Mouse (Mus musculus): ENCODE measurements around the gene Dnm2. TPM values are rescaled to one million over a fixed set of nuclear protein-coding genes. Genes with fewer than 3 reads are reported as not detected.
A peak's percentile ranks its signal among the peaks of the same experiment; 100 is the strongest.

The Dnm2 gene
- polyA plus RNA-seq, 1 experiment from 2014 or later: 53.1 TPM

DNA sequence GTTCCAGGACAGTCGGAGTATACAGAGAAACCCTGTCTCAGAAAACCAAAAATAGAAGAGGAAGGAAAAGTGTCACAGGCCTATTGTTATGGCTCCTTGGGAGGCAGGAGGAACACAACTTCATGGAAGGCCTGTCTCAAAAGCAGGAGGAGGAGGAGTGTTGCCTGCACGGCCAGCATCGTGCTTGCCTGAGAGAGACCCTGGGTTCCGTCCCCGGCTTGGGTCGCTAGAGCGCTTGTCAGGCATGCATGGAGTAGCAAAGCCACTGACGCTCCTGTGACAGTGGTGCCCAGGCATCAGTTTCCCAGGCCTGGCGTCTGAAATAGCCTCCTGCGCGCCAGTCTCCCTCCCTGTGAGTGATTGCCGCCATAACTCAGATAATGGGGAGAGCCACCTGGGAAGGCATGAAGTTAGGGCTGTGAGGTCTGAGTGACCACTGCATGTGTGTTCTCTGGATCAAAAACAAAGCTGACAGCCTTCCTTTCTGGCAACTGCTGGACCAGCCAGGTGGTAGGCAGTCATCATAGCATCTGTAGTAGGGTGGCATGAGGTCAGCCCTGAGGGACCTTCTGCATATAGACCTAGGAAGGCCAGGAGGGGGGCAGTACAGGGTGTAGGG lies 73.7 kb downstream of the Dnm2 start:
- Histone ChIP-seq H3K4me2 (ENCODE audit: low read depth, low read length) (no peak overlapping the region), H3K9me3 (ENCODE audit: control insufficient read depth, low read length) (no peaks in the 10 kb centered on the region), H3K9ac (replicated peaks; ENCODE audit: low read depth, low read length) (no peak overlapping the region), H3K36me3 (ENCODE audit: control insufficient read depth, insufficient read depth, low read length) (0 out of 2 replicates have a peak, but pooled peaks cover 3% of the 10 kb centered on the region), H3K4me3 (ENCODE audit: low read depth, low read length) (no peak overlapping the region), H3K4me1 (ENCODE audit: control insufficient read depth, insufficient read depth, low read length) (no peaks in the 10 kb centered on the region), H3K27ac (ENCODE audit: low read depth, low read length) (no peak overlapping the region), H3K27me3 (ENCODE audit: control insufficient read depth, insufficient read depth, low read length) (no peaks in the 10 kb centered on the region)
- ATAC-seq (ENCODE audit: low read depth): no peak
- WGBS: 85% methylated on average over 12 of the region's 12 CpGs

DNA sequence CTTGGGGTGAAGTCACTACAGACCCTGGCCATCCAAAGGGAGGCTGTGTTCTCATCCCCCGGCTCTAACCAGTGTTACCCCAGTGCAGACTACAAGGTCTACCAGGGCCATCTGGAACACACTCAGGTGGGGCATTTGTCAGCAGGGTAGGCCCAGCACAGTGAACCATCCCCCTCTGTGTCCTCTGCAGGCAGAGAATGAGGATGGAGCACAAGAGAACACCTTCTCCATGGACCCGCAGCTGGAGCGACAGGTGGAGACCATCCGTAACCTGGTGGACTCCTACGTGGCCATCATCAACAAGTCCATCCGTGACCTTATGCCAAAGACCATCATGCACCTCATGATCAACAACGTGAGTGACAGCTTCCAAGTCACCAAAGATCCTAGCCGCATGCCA lies 78.6 kb downstream of the Dnm2 start:
- Histone ChIP-seq H3K4me3 (ENCODE audit: low read depth, low read length) (no peak overlapping the region), H3K9me3 (ENCODE audit: control insufficient read depth, low read length) (no peaks in the 10 kb centered on the region), H3K4me1 (ENCODE audit: control insufficient read depth, insufficient read depth, low read length) (no peaks in the 10 kb centered on the region), H3K27me3 (ENCODE audit: control insufficient read depth, insufficient read depth, low read length) (no peaks in the 10 kb centered on the region), H3K4me2 (ENCODE audit: low read depth, low read length) (no peak overlapping the region), H3K27ac (ENCODE audit: low read depth, low read length) (no peak overlapping the region), H3K36me3 (ENCODE audit: control insufficient read depth, insufficient read depth, low read length) (peaks cover 29% of the 10 kb centered on the region), H3K9ac (replicated peaks; ENCODE audit: low read depth, low read length) (no peak overlapping the region)
- no peak for ATAC-seq (ENCODE audit: low read depth)
- WGBS: 96% methylated on average over 8 of the region's 8 CpGs

DNA sequence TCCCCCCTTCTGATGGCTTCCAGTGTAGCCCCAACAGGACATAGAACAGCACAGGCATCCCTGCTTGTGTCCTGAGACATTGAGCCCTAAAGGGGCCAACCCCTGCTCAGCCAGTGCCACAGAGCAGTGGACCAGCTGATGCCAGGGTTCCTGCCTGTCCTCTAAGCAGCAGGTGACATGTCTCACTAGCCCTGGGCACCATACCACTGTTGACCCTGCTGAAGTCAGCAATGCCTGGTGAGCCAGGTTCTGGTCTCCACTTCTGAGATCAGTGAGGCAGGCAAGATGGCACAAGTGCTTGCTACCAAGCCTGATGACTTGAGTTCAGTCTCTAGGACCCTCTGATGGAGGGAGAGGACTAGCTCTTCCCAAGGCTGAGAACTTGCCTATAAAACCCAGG lies 81.1 kb downstream of the Dnm2 start:
- H3K9me3 ChIP-seq (ENCODE audit: control insufficient read depth, low read length): no peaks in the 10 kb centered on the region
- H3K4me1 ChIP-seq (ENCODE audit: control insufficient read depth, insufficient read depth, low read length): peaks cover 9% of the 10 kb centered on the region
- H3K4me2 ChIP-seq (ENCODE audit: low read depth, low read length): no peak overlapping the region
- H3K4me3 ChIP-seq (ENCODE audit: low read depth, low read length): no peak overlapping the region
- no peak for ATAC-seq (ENCODE audit: low read depth)
- H3K27ac ChIP-seq (ENCODE audit: low read depth, low read length): no peak overlapping the region
- peaks cover 33% of the 10 kb centered on the region for H3K36me3 ChIP-seq (ENCODE audit: control insufficient read depth, insufficient read depth, low read length)
- H3K27me3 ChIP-seq (ENCODE audit: control insufficient read depth, insufficient read depth, low read length): no peaks in the 10 kb centered on the region
- H3K9ac ChIP-seq (replicated peaks; ENCODE audit: low read depth, low read length): no peak overlapping the region

DNA sequence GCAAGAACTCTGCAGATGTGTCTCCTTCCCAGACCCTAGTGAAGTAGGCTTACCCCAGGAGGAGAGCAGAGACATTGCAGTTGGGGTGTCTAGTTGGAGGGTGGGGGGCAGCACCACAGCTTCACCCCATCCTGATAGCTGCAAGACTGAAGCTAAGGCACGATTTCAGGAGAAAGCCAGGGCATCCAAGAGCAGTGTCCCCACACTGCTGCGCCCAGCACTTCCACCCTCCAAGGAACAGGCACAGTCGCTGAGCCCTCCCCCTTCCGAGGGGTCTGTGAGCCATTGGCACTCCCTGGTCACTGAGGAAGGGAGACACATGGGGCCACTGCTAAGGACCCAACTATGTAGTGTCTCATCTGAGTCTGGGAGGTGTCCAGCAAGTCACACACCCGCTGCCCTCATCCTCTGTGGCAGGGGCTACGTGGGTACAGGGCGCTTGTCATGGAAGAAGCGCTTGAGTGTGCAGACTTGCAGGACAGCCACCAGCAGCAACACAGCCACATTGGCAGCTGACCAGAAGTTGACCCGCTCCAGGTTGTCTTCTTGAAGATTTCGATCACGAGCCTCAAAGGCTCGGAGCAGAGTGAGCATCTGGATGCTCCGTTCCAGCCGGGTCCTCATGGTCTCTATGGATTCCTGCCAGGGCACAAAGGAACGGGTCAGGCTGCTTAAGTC lies 83.2 kb downstream of the Dnm2 start:
- H3K27me3 ChIP-seq (ENCODE audit: control insufficient read depth, insufficient read depth, low read length): no peaks in the 10 kb centered on the region
- no peak overlapping the region for H3K4me3 ChIP-seq (ENCODE audit: low read depth, low read length)
- H3K27ac ChIP-seq (ENCODE audit: low read depth, low read length): no peak overlapping the region
- peaks cover 14% of the 10 kb centered on the region for H3K4me1 ChIP-seq (ENCODE audit: control insufficient read depth, insufficient read depth, low read length)
- H3K36me3 ChIP-seq (ENCODE audit: control insufficient read depth, insufficient read depth, low read length): peaks cover 33% of the 10 kb centered on the region
- no peak overlapping the region for H3K9ac ChIP-seq (replicated peaks; ENCODE audit: low read depth, low read length)
- ATAC-seq (ENCODE audit: low read depth): no peak
- no peak overlapping the region for H3K4me2 ChIP-seq (ENCODE audit: low read depth, low read length)
- no peaks in the 10 kb centered on the region for H3K9me3 ChIP-seq (ENCODE audit: control insufficient read depth, low read length)
- 85% methylated on average over 15 of the region's 15 CpGs for WGBS

DNA sequence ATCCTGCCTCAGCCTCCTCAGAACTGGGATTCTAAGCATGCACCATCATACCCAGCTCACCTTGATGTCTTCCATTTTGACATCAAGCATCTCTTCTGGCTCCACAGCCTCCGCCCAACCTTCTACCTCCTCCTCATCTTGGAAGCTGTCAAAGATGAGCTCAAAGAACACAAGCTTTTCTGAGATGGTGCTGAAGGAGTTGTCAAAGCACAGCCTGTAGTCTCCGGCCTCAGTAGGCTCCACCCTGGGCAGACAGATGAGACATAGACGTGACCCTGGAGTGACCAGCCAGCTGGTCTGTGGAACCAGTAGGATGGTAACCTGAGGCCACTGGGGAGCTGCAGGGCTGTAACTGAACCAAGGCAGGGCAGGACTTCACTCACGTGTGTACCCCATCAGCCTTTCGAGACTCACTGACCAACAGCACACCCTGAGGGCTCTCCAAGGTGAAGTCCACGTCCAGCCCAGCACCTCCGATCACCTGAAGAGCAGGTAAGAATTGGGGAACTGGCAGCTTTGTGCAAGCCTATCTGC lies 84.2 kb downstream of the Dnm2 start:
- Histone ChIP-seq H3K9me3 (ENCODE audit: control insufficient read depth, low read length) (no peaks in the 10 kb centered on the region), H3K27ac (ENCODE audit: low read depth, low read length) (no peak overlapping the region), H3K4me3 (ENCODE audit: low read depth, low read length) (peak overlapping the region; percentile 60), H3K36me3 (ENCODE audit: control insufficient read depth, insufficient read depth, low read length) (peaks cover 33% of the 10 kb centered on the region), H3K27me3 (ENCODE audit: control insufficient read depth, insufficient read depth, low read length) (no peaks in the 10 kb centered on the region), H3K9ac (replicated peaks; ENCODE audit: low read depth, low read length) (peak overlapping the region; percentile 71; the same call in 1 of the 2 replicates), H3K4me1 (ENCODE audit: control insufficient read depth, insufficient read depth, low read length) (peaks cover 14% of the 10 kb centered on the region), H3K4me2 (ENCODE audit: low read depth, low read length) (peak overlapping the region; percentile 66)
- WGBS: 83% methylated on average over 7 of the region's 7 CpGs
- no peak for ATAC-seq (ENCODE audit: low read depth)

DNA sequence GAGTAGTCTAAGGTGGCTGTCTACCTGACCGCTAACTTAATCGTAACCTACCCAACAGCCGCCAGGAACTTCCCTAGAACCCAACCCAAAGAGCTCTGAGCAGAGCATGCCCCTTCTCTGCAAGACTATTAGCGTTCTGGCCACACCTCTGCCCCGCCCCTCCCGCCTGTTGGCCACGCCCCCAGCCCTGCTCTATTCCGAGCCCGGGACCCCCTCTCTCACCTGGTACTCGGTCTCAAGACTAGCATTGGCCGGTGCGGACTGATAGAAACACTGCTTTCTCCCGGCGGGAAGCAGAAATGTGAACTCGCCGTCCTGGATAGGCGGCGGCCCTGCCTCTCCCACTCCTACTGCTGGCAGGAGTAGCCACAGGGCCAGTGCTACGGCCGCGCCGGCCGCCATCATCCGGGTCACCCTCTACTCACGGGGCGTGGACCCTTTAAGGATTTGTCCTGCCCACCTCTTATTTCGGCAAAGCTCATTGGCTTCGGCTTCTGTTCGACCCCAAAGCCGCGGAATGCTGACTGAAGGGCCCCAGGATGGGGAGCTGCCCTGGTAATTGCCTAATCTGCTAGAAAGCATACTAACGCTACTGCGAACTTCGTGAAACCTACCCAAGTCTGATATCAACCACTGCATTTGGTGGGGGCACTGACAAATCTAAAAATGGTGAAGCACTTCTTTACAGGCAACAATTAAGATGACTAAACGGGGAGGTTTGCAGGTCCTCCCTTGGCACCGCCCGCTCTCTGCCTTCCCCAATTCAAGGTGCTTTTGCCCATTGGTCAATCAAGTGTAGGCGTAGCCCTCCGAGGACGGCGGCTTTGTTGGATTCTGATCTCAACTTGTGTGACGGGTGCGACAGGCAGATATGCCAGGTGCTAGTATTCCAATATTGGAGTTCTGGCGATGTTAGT lies 85.3 kb downstream of the Dnm2 start, which contains the start of gene Tmed1:
TSS of gene Tmed1 (minus strand) at position 481 of the 917 bp plus-strand sequence.
- Histone ChIP-seq H3K27ac (ENCODE audit: low read depth, low read length) (peak within 1 kb of the TSS; percentile 91), H3K9ac (replicated peaks; ENCODE audit: low read depth, low read length) (peak within 1 kb of the TSS; percentile 71), H3K27me3 (ENCODE audit: control insufficient read depth, insufficient read depth, low read length) (no peaks in the 10 kb centered on the region), H3K4me3 (ENCODE audit: low read depth, low read length) (peak within 1 kb of the TSS; percentile 60), H3K9me3 (ENCODE audit: control insufficient read depth, low read length) (no peaks in the 10 kb centered on the region), H3K4me2 (ENCODE audit: low read depth, low read length) (peak within 1 kb of the TSS; percentile 66), H3K4me1 (ENCODE audit: control insufficient read depth, insufficient read depth, low read length) (peaks cover 14% of the 10 kb centered on the region), H3K36me3 (ENCODE audit: control insufficient read depth, insufficient read depth, low read length) (peaks cover 25% of the 10 kb centered on the region)
- under 1% methylated on average over 44 of the region's 44 CpGs for WGBS
- peak; percentile 95 for ATAC-seq (ENCODE audit: low read depth)

DNA sequence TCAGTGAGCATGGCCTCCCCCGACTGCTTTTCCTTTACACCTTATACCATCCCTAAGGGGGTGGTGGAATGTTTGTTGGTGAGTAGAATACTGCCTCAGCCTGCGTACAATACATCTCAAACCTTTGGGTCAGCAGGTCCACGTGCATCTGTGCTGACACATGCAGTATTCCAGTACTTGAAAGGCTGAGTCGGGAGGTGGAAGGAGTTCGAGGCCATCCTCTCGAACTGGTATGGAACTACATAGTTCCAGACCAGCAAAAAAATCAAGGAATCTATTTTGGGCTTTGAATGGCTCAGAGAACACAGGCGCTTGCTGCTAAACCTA lies 85.9 kb downstream of the Dnm2 start:
- H3K27me3 ChIP-seq (ENCODE audit: control insufficient read depth, insufficient read depth, low read length): no peaks in the 10 kb centered on the region
- 4% methylated on average over 7 of the region's 7 CpGs for WGBS
- peak; percentile 29 for ATAC-seq (ENCODE audit: low read depth)

DNA sequence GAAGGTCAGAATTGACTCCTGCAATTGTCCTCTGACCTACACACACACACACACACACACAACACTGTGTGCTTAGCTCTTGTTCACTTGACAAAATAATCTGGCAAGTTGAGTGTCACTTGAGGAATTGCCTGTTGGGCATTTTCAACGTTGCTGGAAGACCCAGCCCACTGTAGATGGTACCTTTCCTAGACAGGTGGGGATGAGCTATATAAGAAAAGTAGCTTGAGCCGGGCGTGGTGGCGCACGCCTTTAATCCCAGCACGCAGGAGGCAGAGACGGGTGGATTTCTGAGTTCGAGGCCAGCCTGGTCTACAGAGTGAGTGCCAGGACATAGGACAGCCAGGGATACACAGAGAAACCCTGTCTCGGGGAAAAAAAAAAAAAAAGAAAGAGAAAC lies 86.3 kb downstream of the Dnm2 start:
- Histone ChIP-seq H3K9me3 (ENCODE audit: control insufficient read depth, low read length) (no peaks in the 10 kb centered on the region), H3K9ac (replicated peaks; ENCODE audit: low read depth, low read length) (peak overlapping the region; percentile 71), H3K27me3 (ENCODE audit: control insufficient read depth, insufficient read depth, low read length) (no peaks in the 10 kb centered on the region), H3K4me3 (ENCODE audit: low read depth, low read length) (peak overlapping the region; percentile 60), H3K4me2 (ENCODE audit: low read depth, low read length) (peak overlapping the region; percentile 66), H3K4me1 (ENCODE audit: control insufficient read depth, insufficient read depth, low read length) (peaks cover 14% of the 10 kb centered on the region), H3K27ac (ENCODE audit: low read depth, low read length) (peak overlapping the region; percentile 91), H3K36me3 (ENCODE audit: control insufficient read depth, insufficient read depth, low read length) (peaks cover 15% of the 10 kb centered on the region)
- no peak for ATAC-seq (ENCODE audit: low read depth)
- WGBS: 81% methylated on average over 9 of the region's 9 CpGs

More for the DNA sequence above, 85.9 kb downstream of the Dnm2 start:
- Histone ChIP-seq H3K4me3 (ENCODE audit: low read depth, low read length) (peak overlapping the region; percentile 60), H3K9ac (replicated peaks; ENCODE audit: low read depth, low read length) (peak overlapping the region; percentile 71), H3K36me3 (ENCODE audit: control insufficient read depth, insufficient read depth, low read length) (peaks cover 19% of the 10 kb centered on the region), H3K27ac (ENCODE audit: low read depth, low read length) (peak overlapping the region; percentile 91), H3K4me2 (ENCODE audit: low read depth, low read length) (peak overlapping the region; percentile 66), H3K9me3 (ENCODE audit: control insufficient read depth, low read length) (no peaks in the 10 kb centered on the region), H3K4me1 (ENCODE audit: control insufficient read depth, insufficient read depth, low read length) (peaks cover 14% of the 10 kb centered on the region)

All from neural tube, embryonic 14.5 days (tissue).